Mouse (Mus musculus): ENCODE measurements around the gene Jam2. TPM values are rescaled to one million over a fixed set of nuclear protein-coding genes. Genes with fewer than 3 reads are reported as not detected.

Gene Jam2
- polyA plus RNA-seq, 1 experiment from 2014 or later = 18.4 TPM

Other genes starting within 250 kb of the Jam2 start
- 34.4 and 35.4 TPM in 2 replicates for gene Mrpl39, start 38.4 kb upstream of the Jam2 start, polyA plus RNA-seq (2015; fragmentation: Nextera tagmentation; extraction: Ambion mirVana)
- 26.4 and 26.9 TPM in 2 replicates for gene Gabpa, start 60.8 kb downstream of the Jam2 start, polyA plus RNA-seq (2015; fragmentation: Nextera tagmentation; extraction: Ambion mirVana)
- 748 and 755 TPM in 2 replicates for gene Atp5j, start 61.5 kb downstream of the Jam2 start, polyA plus RNA-seq (2015; fragmentation: Nextera tagmentation; extraction: Ambion mirVana)